Mouse (Mus musculus): ENCODE results near the gene Hacd3.
"Not testable (repeated sequence)": the region's sequence is repeated elsewhere in the genome, so short reads cannot be mapped to it uniquely, and the experiment has no call there.

Gene Hacd3

GRCm38 (mm10) chr9:65016978-65017827 lies 4.3 kb downstream of the Hacd3 start:
- DNase-seq, result no peak

- no peak for DNase-seq
Measured at GRCm38 (mm10) chr9:65016241-65016977, 5.1 kb downstream of the Hacd3 start.

- no peak for DNase-seq
Measured at GRCm38 (mm10) chr9:65015461-65016222, 5.9 kb downstream of the Hacd3 start.

- peak; percentile 30 for DNase-seq
Measured at GRCm38 (mm10) chr9:65011304-65011703, 10.2 kb downstream of the Hacd3 start.

- no peak for DNase-seq
Measured at GRCm38 (mm10) chr9:65010632-65011031, 10.9 kb downstream of the Hacd3 start.

GRCm38 (mm10) chr9:65005737-65006136 lies 15.8 kb downstream of the Hacd3 start:
- no peak for DNase-seq

- DNase-seq, result no peak
Measured at GRCm38 (mm10) chr9:65001481-65001880, 20.0 kb downstream of the Hacd3 start.

GRCm38 (mm10) chr9:64995464-64995863 lies 26.0 kb downstream of the Hacd3 start:
- DNase-seq, result not testable (repeated sequence)

GRCm38 (mm10) chr9:64990291-64990690 lies 31.2 kb downstream of the Hacd3 start:
- DNase-seq, result no peak

GRCm38 (mm10) chr9:64988443-64988842 lies 33.0 kb downstream of the Hacd3 start:
- DNase-seq, result no peak

GRCm38 (mm10) chr9:64987651-64988050 lies 33.8 kb downstream of the Hacd3 start:
- no peak for DNase-seq

GRCm38 (mm10) chr9:64985807-64986206 lies 35.7 kb downstream of the Hacd3 start:
- no peak for DNase-seq

GRCm38 (mm10) chr9:64985037-64985794 lies 36.3 kb downstream of the Hacd3 start:
- DNase-seq, result no peak

- no peak for DNase-seq
Measured at GRCm38 (mm10) chr9:64981904-64982303, 39.6 kb downstream of the Hacd3 start.

- DNase-seq, result no peak
Measured at GRCm38 (mm10) chr9:64980548-64980947, 40.9 kb downstream of the Hacd3 start.

GRCm38 (mm10) chr9:64960978-64961320 lies 60.5 kb downstream of the Hacd3 start:
- no peak for DNase-seq

GRCm38 (mm10) chr9:64960117-64960977 lies 61.1 kb downstream of the Hacd3 start, which contains the start of gene Ints14:
Gene Ints14 (plus strand): TSS chr9:64960905.
- DNase-seq, result peak; percentile 99

GRCm38 (mm10) chr9:64957276-64957675 lies 64.2 kb downstream of the Hacd3 start:
- no peak for DNase-seq

- no peak for DNase-seq
Measured at GRCm38 (mm10) chr9:64956337-64956736, 65.2 kb downstream of the Hacd3 start.

- DNase-seq, result no peak
Measured at GRCm38 (mm10) chr9:64953190-64953589, 68.3 kb downstream of the Hacd3 start.

- no peak for DNase-seq
Measured at GRCm38 (mm10) chr9:64952055-64952454, 69.4 kb downstream of the Hacd3 start.

All from kidney, adult 18-20 months (tissue).